Mouse (Mus musculus): ENCODE measurements at regions not wholly inside any gene's neighbourhood (a gene's known extent, or its start where the extent isn't known, plus 50 kb on each side); places are given as distances from the start of the nearest gene placed in this dataset.
"Not testable (repeated sequence)": the region's sequence is repeated elsewhere in the genome, so short reads cannot be mapped to it uniquely, and the experiment has no call there.

DNA sequence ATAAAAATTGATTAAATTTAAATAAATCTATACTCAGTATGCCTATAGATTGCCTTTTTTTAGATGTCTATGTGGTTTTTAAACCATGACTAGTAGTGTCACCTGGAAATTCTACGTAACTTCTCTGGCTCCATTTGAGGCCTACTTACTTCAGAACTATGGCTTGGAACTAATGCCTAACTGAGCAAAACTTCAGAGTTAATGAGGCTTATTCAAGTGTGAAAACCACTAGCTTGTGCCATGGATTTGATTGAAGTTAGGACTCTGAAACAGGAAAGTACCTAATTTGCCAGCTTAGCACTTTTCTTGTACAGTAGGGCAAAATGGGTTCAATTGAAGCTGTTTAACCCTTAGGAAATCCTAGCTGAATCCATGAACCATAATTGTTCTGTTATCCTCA is 298.8 kb upstream of the Adcyap1 start:
- peak; percentile 2 for DNase-seq (ENCODE audit: low read depth, low spot score)

DNA sequence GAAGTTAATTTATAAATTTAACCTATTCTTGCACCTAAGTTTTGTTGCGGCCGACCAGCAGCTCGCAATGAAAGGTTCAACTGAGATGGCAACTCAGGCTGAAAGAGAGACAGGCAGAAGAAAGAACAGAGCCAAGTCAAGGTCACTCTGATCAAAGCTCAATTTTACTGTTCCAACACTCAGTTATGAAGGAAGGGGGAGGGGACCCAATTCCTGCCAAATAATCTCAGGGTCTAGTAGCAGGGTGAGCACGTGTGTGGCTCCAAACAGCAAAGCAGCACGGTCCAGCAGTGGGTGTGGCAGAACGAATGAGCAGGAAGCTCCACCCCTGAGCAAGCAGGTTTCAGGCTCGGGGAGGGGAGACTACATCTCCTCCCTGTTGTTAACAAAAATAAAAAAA is 258.3 kb upstream of the Adcyap1 start:
- not testable (repeated sequence) for DNase-seq (ENCODE audit: low read depth, low spot score)
